Mouse (Mus musculus): ENCODE measurements at regions not wholly inside any gene's neighbourhood (a gene's known extent, or its start where the extent isn't known, plus 50 kb on each side); places are given as distances from the start of the nearest gene placed in this dataset.

DNA sequence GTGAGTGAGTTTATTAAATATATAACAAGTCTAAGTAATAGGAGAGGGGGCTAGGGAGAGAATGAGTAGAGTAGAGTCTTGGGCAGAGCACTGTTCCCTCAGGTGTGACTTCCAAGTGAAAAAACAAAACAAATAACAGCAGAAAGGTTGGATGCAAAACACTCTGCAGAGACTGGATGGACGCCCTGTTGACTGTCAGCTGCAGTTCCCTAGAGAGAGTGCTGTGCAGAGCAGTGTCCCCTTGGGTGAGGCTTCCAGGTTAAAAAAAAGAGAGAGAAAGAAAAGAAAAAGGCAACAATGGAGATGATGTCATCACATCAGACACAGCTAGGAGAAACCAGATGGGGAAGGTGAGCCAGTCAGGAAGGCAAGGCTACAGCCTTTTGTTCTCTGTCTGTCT lies 137.6 kb upstream of the Hmgn3 start:
- no peaks in the 10 kb centered on the region for H3K79me2 ChIP-seq (replicated peaks; ENCODE audit: control insufficient read depth, extremely low read depth, insufficient read depth, poor library complexity, severe bottlenecking)
- peak; percentile 38 for DNase-seq (ENCODE audit: extremely low read depth)
- H3K27me3 ChIP-seq (replicated peaks) = no peaks in the 10 kb centered on the region
- dilution Hi-C loops (cut with MboI; ENCODE audit: extremely low pct_ligation_motif_present, extremely low pct_unique_long_range_greater_than_20kb, low sequenced_read_pairs) = no loop called here
- no peak overlapping the region for H3K4me3 ChIP-seq (replicated peaks in 1 of 3; ENCODE audit: low read depth in 2 of 3, low read length in 2 of 3, poor library complexity in 1 of 3)
- no peak overlapping the region; the same call in 1 of the 2 replicates for H3K9ac ChIP-seq (ENCODE audit: insufficient read depth, low read depth)
- in situ Hi-C loops (cut with MboI; ENCODE audit: low pct_ligation_motif_present, low pct_unique_long_range_greater_than_20kb, low sequenced_read_pairs) = no loop called here
- no peaks in the 10 kb centered on the region for H3K36me3 ChIP-seq (replicated peaks in 1 of 2; ENCODE audit: control insufficient read depth in 1 of 2, insufficient read depth in 1 of 2, low read length in 1 of 2)
- peak overlapping the region; percentile 51; the same call in 1 of the 2 replicates for H3K4me2 ChIP-seq (ENCODE audit: insufficient read depth, low read depth, poor library complexity, severe bottlenecking)
- no peak overlapping the region for H3K27ac ChIP-seq (ENCODE audit: insufficient read depth, low read depth)
- no peaks in the 10 kb centered on the region for H3K9me3 ChIP-seq (replicated peaks; ENCODE audit: low read length)
- TF ChIP-seq CTCF (conservative IDR thresholded peaks at IDR 0.05 in 1 of 2, IDR thresholded peaks at IDR 0.05 in 1 of 2; ENCODE audit: low read depth in 2 of 2, low read length in 2 of 2) (no peak), EP300 (IDR thresholded peaks at IDR 0.05; ENCODE audit: low read length) (no peak), ZNF384 (IDR thresholded peaks at IDR 0.05; ENCODE audit: low read depth, low read length) (peak; percentile 50; the same call in 1 of the 2 replicates), NRF1 (IDR thresholded peaks at IDR 0.05; ENCODE audit: low read depth, low read length) (no peak), JUN (IDR thresholded peaks at IDR 0.05; ENCODE audit: insufficient read depth, low read depth, low read length) (no peak), JUND (conservative IDR thresholded peaks at IDR 0.05; ENCODE audit: low read depth, low read length) (no peak), ELF1 (IDR thresholded peaks at IDR 0.05; ENCODE audit: low read depth, low read length) (no peak), TCF12 (IDR thresholded peaks at IDR 0.05; ENCODE audit: low read depth, low read length) (no peak), PAX5 (IDR thresholded peaks at IDR 0.05; ENCODE audit: low read length) (no peak)
- peaks cover 0 to 11% of the 10 kb centered on the region in 2 experiments; a peak in 2 of 4 replicates for H3K4me1 ChIP-seq (ENCODE audit: control insufficient read depth in 1 of 2, insufficient read depth in 2 of 2)

DNA sequence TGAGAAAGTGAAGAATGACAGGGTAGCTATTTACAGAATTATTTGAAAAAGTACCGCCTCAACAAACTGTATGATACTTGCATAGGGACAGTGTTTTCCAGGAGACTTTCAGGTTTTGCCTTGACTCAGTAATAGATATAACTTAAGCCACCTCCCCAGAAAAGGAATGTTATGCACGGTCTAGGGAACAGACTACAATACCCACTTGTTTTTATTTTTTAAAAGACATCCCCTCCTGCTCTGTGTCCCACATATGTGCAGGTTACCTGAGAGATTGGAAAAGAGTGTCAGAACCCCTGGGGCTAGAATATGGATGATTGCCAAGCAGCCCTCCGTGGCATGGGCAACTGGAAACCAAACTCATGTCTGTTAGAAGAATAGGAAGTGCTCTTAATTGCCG lies 137.2 kb upstream of the Hmgn3 start:
- TF ChIP-seq IRF4 (IDR thresholded peaks at IDR 0.05; ENCODE audit: low read depth, low read length) (no peak), MAFK (IDR thresholded peaks at IDR 0.05; ENCODE audit: insufficient replicate concordance, low read length) (no peak), CHD2 (IDR thresholded peaks at IDR 0.05; ENCODE audit: low read length) (no peak), KAT2A (IDR thresholded peaks at IDR 0.05; ENCODE audit: insufficient replicate concordance, low read length) (no peak), ELF1 (IDR thresholded peaks at IDR 0.05; ENCODE audit: low read depth, low read length) (no peak), ZMIZ1 (IDR thresholded peaks at IDR 0.05; ENCODE audit: low read depth, low read length) (no peak), UBTF (IDR thresholded peaks at IDR 0.05; ENCODE audit: low read depth, low read length) (no peak), MYC (IDR thresholded peaks at IDR 0.05; ENCODE audit: low read depth, low read length) (no peak), MAZ (IDR thresholded peaks at IDR 0.05; ENCODE audit: low read depth, low read length) (no peak), NRF1 (IDR thresholded peaks at IDR 0.05; ENCODE audit: low read depth, low read length) (no peak), CHD1 (IDR thresholded peaks at IDR 0.05; ENCODE audit: low read depth, low read length) (no peak)
- no peaks in the 10 kb centered on the region for H3K9me3 ChIP-seq (replicated peaks; ENCODE audit: low read length)
- no peaks in the 10 kb centered on the region for H3K79me2 ChIP-seq (replicated peaks; ENCODE audit: control insufficient read depth, extremely low read depth, insufficient read depth, poor library complexity, severe bottlenecking)
- dilution Hi-C loops (cut with MboI; ENCODE audit: extremely low pct_ligation_motif_present, extremely low pct_unique_long_range_greater_than_20kb, low sequenced_read_pairs) = no loop called here
- H3K4me3 ChIP-seq (replicated peaks in 1 of 3; ENCODE audit: low read depth in 2 of 3, low read length in 2 of 3, poor library complexity in 1 of 3) = no peak overlapping the region
- no peak overlapping the region for H3K9ac ChIP-seq (ENCODE audit: insufficient read depth, low read depth)
- no peaks in the 10 kb centered on the region for H3K27me3 ChIP-seq (replicated peaks)
- in situ Hi-C loops (cut with MboI; ENCODE audit: low pct_ligation_motif_present, low pct_unique_long_range_greater_than_20kb, low sequenced_read_pairs) = no loop called here
- no peaks in the 10 kb centered on the region for H3K36me3 ChIP-seq (replicated peaks in 1 of 2; ENCODE audit: control insufficient read depth in 1 of 2, insufficient read depth in 1 of 2, low read length in 1 of 2)
- H3K27ac ChIP-seq (ENCODE audit: insufficient read depth, low read depth) = no peak overlapping the region
- no peak for DNase-seq (ENCODE audit: extremely low read depth)
- H3K4me1 ChIP-seq (ENCODE audit: control insufficient read depth in 1 of 2, insufficient read depth in 2 of 2) = peaks cover 0 to 11% of the 10 kb centered on the region in 2 experiments; a peak in 2 of 4 replicates
- H3K4me2 ChIP-seq (ENCODE audit: insufficient read depth, low read depth, poor library complexity, severe bottlenecking) = 0 out of 2 replicates have a peak overlapping the region, but pooled peaks have one; percentile 51
